Mouse (Mus musculus) cerebellum, adult (tissue): ENCODE measurements around the gene Gm8909.
"Not testable (repeated sequence)": the region's sequence is repeated elsewhere in the genome, so short reads cannot be mapped to it uniquely, and the experiment has no call there.

ENCODE experiments used
- ATAC-seq: cut with Nextera tagmentation; 2 replicates; pipeline ENCODE4 v1.9.2; 2017; ENCODE audit warnings: mild to moderate bottlenecking, moderate library complexity, mixed read lengths; ENCODE audit not compliant: insufficient number of reproducible peaks, low FRiP score, low TSS enrichment

Gene Gm8909

DNA sequence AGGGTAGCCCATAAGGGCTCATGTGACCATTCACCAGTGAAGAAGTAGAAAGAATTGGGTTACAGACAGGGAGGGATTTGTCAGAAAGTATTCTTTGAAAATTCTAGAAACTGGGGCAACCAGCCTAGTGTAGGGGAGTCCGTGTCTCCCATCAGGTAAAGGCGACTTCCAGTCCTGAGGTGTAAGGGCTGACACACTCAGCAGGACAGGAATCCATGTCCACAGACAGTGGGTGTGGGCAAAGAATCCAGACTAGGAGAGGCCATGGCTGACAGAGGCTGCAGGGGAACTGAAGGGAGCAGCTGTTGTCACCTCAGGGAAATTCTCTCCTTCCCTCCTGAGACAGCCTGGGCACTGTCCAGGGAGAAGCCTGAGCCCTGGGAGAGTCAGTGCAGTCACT, 1.4 kb downstream of the Gm8909 start:
- ATAC-seq: not testable (repeated sequence)

DNA sequence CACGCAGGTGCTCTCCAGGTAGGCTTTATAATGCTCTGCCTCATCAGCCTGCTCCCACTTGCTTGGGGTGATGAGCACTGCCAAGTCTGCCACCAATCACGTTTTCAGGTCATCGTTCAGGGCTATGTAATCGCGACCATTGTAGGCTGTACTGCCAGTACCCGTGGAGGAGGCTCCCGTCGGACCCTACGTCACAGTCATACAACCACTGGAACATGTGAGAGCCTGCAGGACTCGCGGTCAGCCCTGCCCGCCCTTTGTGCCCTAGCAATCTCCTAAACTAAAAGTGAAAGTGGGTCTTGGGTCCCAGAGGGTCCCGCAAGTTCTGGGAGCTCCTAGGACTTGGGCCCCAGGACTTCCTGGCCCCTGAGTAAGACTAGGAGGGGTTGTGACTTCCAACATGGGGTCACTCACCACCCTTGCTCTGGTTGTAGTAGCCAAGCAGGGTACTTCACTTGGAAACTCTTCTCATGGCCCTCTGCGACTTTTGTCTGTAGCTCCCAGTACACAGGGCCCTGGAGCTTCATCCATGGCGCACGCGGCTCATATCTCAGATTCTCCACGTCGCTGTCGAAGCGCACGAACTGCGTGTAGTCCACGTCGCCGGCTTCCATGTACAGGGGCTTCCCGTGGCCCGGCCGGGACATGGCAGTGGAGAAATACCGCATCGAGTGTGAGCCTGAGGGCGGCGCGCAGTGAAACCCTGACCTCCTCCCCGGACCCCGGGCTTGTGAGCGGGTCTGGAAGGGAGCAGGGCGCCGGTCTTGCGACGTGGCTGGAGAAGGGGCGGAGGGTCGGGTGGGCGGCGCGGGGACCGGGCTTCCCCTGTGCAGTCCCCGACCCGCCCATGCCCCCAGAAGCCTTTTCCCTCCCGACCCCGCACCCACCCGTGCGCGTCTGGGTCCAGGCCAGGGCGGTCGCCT, 6.9 kb downstream of the Gm8909 start:
- ATAC-seq: no peak

- not testable (repeated sequence) for ATAC-seq
These were observed 10.1 kb downstream of the Gm8909 start for GRCm38 (mm10) chr17:36158264-36158663.

DNA sequence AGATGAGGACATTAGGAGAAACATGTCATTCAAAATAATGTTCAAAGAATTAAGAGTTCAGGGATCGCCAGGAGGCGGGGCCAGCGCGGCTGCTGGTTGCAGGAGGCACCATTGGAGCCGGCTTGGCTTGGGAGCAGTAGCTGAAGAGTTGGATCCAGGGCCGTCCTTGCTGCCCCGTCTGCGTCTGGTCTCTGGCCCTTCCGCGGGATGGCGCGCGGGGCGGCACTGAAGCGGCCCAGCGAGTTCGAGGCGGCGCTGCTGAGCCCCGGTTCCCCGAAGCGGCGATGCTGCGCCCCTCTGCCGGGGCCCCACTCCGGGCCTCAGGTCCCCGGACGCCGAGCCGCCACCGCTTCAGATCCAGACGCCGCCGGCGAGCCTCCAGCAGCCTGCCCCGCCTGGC, 10.6 kb downstream of the Gm8909 start:
- ATAC-seq: not testable (repeated sequence)

DNA sequence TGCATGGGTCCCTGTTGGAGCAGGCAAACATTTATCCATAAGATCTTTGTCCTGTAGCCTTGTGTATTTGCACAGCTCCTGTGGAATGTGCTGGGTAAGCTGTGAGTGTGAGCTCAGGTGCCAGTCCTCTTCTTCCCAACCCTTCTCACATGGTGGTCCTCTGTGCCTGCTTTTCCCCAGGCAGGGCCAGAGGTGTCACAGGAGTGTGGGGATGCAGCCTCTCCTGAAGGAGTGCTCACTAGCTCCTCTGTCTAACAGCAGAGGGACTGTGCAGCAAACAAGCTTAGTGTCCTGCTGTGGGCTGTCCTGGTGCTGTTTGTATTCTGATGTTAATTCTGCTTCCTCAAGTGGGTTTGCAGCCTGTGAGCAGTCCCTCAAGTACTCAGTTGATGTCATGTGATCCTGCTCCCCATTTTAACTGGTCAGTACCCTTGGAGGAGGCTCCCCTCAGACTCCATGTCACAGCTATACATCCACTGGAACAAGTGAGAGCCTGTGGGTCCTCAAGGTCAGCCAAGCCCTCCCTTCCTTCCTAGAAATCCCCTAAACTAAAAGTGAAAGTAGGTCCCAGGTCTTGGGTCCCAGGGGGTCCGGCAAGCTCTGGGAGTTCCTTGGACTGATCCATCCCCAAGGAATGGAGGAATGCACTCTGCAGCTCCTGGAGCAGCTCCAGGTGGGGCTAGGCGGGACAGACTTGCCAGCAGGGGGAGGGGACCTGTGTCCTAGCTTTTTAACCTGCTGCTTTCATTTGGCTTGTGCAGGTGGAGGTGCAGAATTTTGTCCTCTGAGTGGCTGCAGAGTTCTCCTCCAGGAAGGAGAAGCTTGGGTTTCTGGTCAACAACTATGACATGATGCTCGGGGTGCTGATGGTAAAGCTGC, 13.8 kb downstream of the Gm8909 start:
- no peak for ATAC-seq

GRCm38 (mm10) chr17:36151200-36151599, 17.1 kb downstream of the Gm8909 start:
- not testable (repeated sequence) for ATAC-seq

DNA sequence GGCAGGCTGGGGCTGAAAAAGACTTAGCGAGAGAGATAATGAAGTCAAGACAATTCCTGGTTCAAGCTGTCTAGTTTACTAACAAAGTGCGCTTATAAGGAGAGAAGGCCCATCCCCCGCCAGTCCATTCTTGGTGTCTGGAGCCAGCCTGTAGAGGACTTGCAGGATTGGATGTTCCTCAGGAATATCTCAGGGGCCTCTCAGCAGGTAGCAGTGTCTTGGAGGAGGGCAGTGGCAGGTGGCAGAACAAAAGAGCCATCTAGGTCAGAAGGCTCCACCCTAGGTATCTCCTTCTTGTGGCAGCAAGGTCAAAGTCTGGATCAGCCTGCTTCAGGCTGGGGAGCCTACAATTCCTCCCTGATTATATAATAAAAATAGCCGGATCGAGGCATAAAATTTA, 19.9 kb downstream of the Gm8909 start:
- not testable (repeated sequence) for ATAC-seq

DNA sequence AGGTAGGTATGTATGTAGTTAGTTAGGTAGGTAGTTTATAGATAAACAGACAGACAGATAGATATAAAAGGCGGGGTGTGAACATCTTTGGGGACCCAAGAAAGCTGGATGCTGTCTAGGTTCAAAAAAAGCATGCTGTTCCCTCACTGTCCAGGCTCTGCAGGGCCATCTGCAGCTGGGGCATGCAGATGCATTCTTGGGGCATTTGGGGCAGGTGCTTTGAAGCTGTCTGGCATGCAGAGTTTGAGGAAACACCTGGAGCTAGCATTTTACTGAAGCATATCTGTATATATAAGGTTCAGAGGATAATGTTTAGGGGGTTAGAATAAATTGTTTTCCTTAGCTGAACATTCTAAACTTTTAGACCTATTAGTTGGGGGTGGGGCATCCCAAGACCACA, 21.4 kb downstream of the Gm8909 start:
- not testable (repeated sequence) for ATAC-seq

GRCm38 (mm10) chr17:36145861-36146156, 22.5 kb downstream of the Gm8909 start:
- not testable (repeated sequence) for ATAC-seq

DNA sequence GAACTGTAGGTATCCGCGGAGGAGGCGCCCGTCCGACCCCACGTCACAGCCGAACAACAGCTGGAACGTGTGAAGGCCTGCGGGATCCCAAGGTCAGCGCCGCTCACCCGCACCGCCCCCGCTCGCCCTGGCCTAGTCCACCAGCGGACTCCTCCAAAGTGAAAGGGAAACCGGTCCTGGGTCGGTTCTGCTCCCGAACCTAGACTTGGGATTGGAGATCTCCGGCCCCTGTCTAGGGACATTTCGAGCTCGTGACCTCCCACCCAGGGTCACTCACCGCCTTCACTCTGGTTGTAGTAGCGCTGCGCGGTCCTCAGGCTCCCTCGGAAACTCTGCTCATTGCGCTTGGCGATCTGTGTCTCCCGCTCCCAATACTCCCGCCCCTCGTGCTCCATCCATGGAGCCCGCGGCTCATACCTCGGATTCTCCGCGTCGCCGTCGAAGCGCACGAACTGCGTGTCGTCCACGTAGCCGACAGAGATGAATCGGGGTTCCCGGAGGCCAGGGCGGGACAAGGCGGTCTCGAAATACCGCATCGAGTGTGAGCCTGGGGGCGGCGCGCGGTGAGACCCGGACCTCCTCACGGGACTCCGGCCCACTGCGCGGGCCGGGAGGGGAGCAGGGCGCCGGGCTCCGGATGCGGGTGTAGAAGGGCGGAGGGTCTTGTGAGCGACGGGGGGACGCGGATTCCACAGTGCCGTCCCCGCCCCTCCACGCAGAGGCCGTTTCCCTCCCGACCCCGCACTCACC, 23.1 kb downstream of the Gm8909 start:
- ATAC-seq: no peak; the same call in 1 of the 2 replicates

DNA sequence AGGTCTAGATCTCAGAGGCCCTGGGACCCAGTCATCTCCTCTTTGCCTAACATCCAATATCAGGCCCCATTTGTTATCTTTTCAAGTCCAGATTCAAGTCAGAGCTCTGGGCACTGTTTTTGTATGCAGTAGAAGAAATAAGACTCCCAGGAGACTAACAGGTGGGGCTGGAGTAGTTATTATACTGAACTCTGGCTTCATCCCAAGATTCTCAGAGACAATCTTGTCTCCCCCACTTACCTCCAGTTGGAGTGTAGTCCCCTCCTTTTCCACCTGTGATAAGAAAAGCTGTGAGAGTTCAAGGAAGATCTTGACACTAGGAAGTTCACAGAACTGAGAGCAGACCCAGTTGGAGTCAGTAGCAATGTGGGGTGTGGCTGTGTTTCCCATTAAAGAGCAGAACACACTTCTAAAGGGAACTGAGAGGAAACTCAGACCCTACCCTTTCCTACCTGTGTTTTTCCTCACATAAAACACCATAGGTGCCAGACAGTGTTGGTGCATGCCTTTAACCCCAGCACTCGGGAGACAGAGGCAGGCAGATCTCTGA, 32.0 kb downstream of the Gm8909 start:
- not testable (repeated sequence) for ATAC-seq

GRCm38 (mm10) chr17:36135421-36136231, 32.7 kb downstream of the Gm8909 start:
- ATAC-seq: not testable (repeated sequence)

DNA sequence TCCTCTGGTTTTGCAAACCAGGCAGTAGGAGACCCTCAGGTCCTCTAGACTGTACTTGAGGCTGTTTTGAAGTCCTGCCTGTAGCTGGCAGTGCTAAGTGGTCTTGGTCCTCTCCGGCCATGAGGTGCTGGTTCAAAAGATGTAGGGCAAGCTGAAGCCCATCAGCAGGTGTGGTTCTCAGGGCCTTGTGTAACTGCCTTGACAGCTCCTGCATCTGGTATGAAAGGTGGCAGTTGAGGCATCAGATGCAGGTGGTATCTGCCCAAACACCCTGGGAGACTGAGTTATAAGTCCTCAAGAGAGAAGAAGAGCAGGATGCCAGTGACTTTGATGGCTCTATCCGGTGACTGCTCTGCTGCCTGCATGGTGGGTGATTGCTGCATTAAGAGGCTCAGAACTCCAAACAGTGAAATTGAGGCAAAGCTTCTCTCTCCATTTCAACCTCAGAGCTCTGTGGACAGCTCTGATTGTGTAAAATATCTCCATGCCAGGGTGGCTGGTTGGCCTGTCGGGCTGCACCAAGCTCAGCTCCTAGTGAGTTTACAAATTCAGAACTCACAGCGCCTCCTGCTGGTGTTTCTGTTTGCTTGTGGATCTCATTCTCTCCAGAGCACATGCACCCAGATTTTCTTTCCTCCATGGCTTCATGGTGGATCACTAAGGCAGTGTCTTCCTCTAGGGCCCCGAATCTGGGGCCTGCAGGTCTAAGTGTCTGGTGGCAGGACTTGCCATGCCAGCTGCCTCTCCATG, 36.6 kb downstream of the Gm8909 start:
- no peak for ATAC-seq

GRCm38 (mm10) chr17:36128968-36129817, 39.1 kb downstream of the Gm8909 start, which contains the start of gene Gm7030:
Gm7030 (minus strand) TSS chr17:36129425.
- ATAC-seq: not testable (repeated sequence)

DNA sequence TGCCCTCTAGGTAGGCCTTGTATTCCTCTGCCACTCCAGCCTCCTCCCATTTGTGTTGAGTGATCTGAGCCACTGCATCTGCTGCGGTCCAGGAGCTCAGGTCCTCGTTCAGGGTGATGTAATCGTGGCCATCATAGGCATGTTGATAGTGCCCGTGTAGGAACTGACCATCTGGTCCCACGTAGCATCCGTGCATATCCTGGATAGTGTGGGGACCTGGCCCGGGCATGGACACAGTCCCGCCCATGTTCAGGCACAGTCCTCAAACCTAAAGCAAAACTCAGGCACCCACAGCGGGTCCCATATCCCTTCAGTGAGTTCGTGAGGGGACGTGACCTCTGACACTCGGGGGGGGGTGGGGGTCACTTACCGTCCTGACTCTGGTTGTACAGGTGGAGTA, 39.8 kb downstream of the Gm8909 start:
- ATAC-seq: not testable (repeated sequence)

GRCm38 (mm10) chr17:36124111-36124510, 44.2 kb downstream of the Gm8909 start:
- not testable (repeated sequence) for ATAC-seq

- ATAC-seq: not testable (repeated sequence)
These were observed 46.9 kb downstream of the Gm8909 start, which contains the start of gene Gm19684 for GRCm38 (mm10) chr17:36121352-36122020. Gm19684 (plus strand) TSS chr17:36121678.
